Mouse (Mus musculus): Measurements from ENCODE around the gene Mtmr12. TPM values are rescaled to one million over a fixed set of nuclear protein-coding genes. Genes with fewer than 3 reads are reported as not detected.

Gene Mtmr12
- 10 to 100 TPM; 58.3 to 64.4 TPM for polyA plus RNA-seq (2017; shearing (Covaris generic))

GRCm38 (mm10) chr15:12204319-12205159, at the start of gene Mtmr12:
Mtmr12 (plus strand) TSS chr15:12205028.

GRCm38 (mm10) chr15:12321091-12321787, 116.4 kb downstream of the Mtmr12 start, which contains the start of gene Golph3:
Golph3 (plus strand) TSS chr15:12321450.

GRCm38 (mm10) chr15:12321788-12322621, 117.2 kb downstream of the Mtmr12 start, which contains the start of gene 1810049J17Rik:
1810049J17Rik (minus strand) TSS chr15:12321899.

Other genes starting within 250 kb of the Mtmr12 start
- gene Sub1, start 208.0 kb upstream of the Mtmr12 start, polyA plus RNA-seq (2017; shearing (Covaris generic)): 100 to 1,000 TPM; 460 to 610 TPM
- 100 to 1,000 TPM; 131 to 136 TPM for gene Zfr, start 87.2 kb upstream of the Mtmr12 start, polyA plus RNA-seq (2017; shearing (Covaris generic))
- 100 to 1,000 TPM; 131 to 143 TPM for gene Golph3, start 116.4 kb downstream of the Mtmr12 start, polyA plus RNA-seq (2017; shearing (Covaris generic))
- not detected for gene 1810049J17Rik, start 116.9 kb downstream of the Mtmr12 start, polyA plus RNA-seq (2017; shearing (Covaris generic))